ENCODE assay signal across 25 mouse cellular contexts in genomic region chr12:94283572-94283971, GRCm38 (mm10).
DNase-seq lines count a peak whose midpoint lies in the region; ATAC-seq lines count a peak whose summit lies in the region.
"Had no signal": no experiment of that assay in that cellular context is flagged by ENCODE, and none has a peak within 500 bp of the region (broad histone marks: within the 10 kb centered on the region; RNA-seq: fewer than 3 reads in every experiment).

No protein-coding gene starts in this region.

- no peak for ATAC-seq in midbrain, embryonic 11.5 days (ENCODE audit: low FRiP score)
- ATAC-seq in midbrain, embryonic 14.5 days (ENCODE audit: low FRiP score, low TSS enrichment), result no peak
- ATAC-seq in liver, embryonic 11.5 days (replicated peaks; ENCODE audit: low FRiP score), result no peak
- ATAC-seq: activated CD4-positive, CD25-positive, alpha-beta regulatory T cell, adult 4 months; forebrain, embryonic 14.5 days; hindbrain, postnatal 0 days; Patski had no signal

- no peaks in the 10 kb centered on the region for H3K27me3 ChIP-seq in midbrain, embryonic 11.5 days (ENCODE audit: control insufficient read depth, insufficient read depth, low read length)
- no peaks in the 10 kb centered on the region for H3K27me3 ChIP-seq in midbrain, embryonic 14.5 days (ENCODE audit: control insufficient read depth, insufficient read depth, low read length)
- no peaks in the 10 kb centered on the region for H3K27me3 ChIP-seq in liver, embryonic 11.5 days (replicated peaks; ENCODE audit: control insufficient read depth, insufficient read depth, low read length)
- H3K27me3 ChIP-seq: CH12.LX; embryonic facial prominence, embryonic 13.5 days; heart, embryonic 15.5 days; hindbrain, embryonic 12.5 days had no signal

- H3K9me3 ChIP-seq in midbrain, embryonic 11.5 days (ENCODE audit: control insufficient read depth, low read length), result no peaks in the 10 kb centered on the region
- no peaks in the 10 kb centered on the region for H3K9me3 ChIP-seq in midbrain, embryonic 14.5 days (ENCODE audit: control insufficient read depth, low read length)
- H3K9me3 ChIP-seq in liver, embryonic 11.5 days (ENCODE audit: control insufficient read depth, low read length), result no peaks in the 10 kb centered on the region
- H3K9me3 ChIP-seq: embryonic facial prominence, embryonic 13.5 days; forebrain, embryonic 10.5 days; heart, embryonic 10.5 days; heart, embryonic 15.5 days; hindbrain, embryonic 12.5 days had no signal

- no peak overlapping the region for H3K4me2 ChIP-seq in midbrain, embryonic 11.5 days
- no peak overlapping the region for H3K4me2 ChIP-seq in midbrain, embryonic 14.5 days (ENCODE audit: low read length)
- H3K4me2 ChIP-seq in liver, embryonic 11.5 days, result no peak overlapping the region
- H3K4me2 ChIP-seq: embryonic facial prominence, embryonic 13.5 days; heart, embryonic 15.5 days; hindbrain, embryonic 12.5 days had no signal

- no peaks in the 10 kb centered on the region for H3K4me1 ChIP-seq in midbrain, embryonic 11.5 days (ENCODE audit: control insufficient read depth, insufficient read depth, low read length)
- H3K4me1 ChIP-seq in midbrain, embryonic 14.5 days (ENCODE audit: control insufficient read depth, insufficient read depth, low read length), result no peaks in the 10 kb centered on the region
- H3K4me1 ChIP-seq in liver, embryonic 11.5 days (replicated peaks; ENCODE audit: control insufficient read depth, insufficient read depth, low read length), result no peaks in the 10 kb centered on the region
- H3K4me1 ChIP-seq: embryonic facial prominence, embryonic 13.5 days; forebrain, embryonic 10.5 days; heart, embryonic 10.5 days; hindbrain, embryonic 12.5 days had no signal

- no peak overlapping the region for H3K27ac ChIP-seq in midbrain, embryonic 11.5 days (ENCODE audit: low read depth, low read length)
- H3K27ac ChIP-seq in midbrain, embryonic 14.5 days (replicated peaks; ENCODE audit: low read depth, low read length), result no peak overlapping the region
- no peak overlapping the region for H3K27ac ChIP-seq in liver, embryonic 11.5 days (ENCODE audit: low read depth, low read length)
- H3K27ac ChIP-seq: embryonic facial prominence, embryonic 13.5 days; forebrain, embryonic 10.5 days; heart, embryonic 10.5 days; heart, embryonic 15.5 days; hindbrain, embryonic 12.5 days; hindbrain, postnatal 0 days had no signal

- DNase-seq in embryo, embryonic 11 days, result peak; percentile 9
- DNase-seq in embryo, embryonic 9.5 days (ENCODE audit: extremely low spot score), result no peak
- DNase-seq in heart, adult 8-10 months (ENCODE audit: low spot score), result peak; percentile 17
- no peak for DNase-seq in heart, postnatal 10 days
- DNase-seq in midbrain, embryonic 11.5 days (ENCODE audit: low spot score, missing footprints), result peak; percentile 23
- no peak for DNase-seq in midbrain, embryonic 14.5 days
- DNase-seq in skeletal muscle tissue, adult 2 months (ENCODE audit: low read depth, low spot score), result peak; percentile 7
- DNase-seq in liver, embryonic 11.5 days (ENCODE audit: low spot score), result no peak
- DNase-seq: adrenal gland, postnatal 14 days; cerebellum, adult 11-12 months; cerebellum, adult 9-10 months; cerebellum, postnatal 36 days; gastrocnemius, postnatal 10 days; heart, postnatal 4 days; kidney, adult 11 months had no signal

- no peak overlapping the region for H3K4me3 ChIP-seq in midbrain, embryonic 11.5 days (ENCODE audit: low read depth, low read length)
- H3K4me3 ChIP-seq in midbrain, embryonic 14.5 days (replicated peaks; ENCODE audit: low read depth, low read length), result no peak overlapping the region
- H3K4me3 ChIP-seq in liver, embryonic 11.5 days (ENCODE audit: low read depth, low read length), result no peak overlapping the region
- H3K4me3 ChIP-seq: embryonic facial prominence, embryonic 13.5 days; forebrain, embryonic 10.5 days; heart, embryonic 10.5 days; heart, embryonic 15.5 days; hindbrain, embryonic 12.5 days had no signal

- intact Hi-C loops in heart, postnatal 10 days (cut with DNase I), result no loop called here

- 79% methylated on average over 3 of the region's 3 CpGs for WGBS in midbrain, embryonic 11.5 days
- whole genome bisulfite sequencing in midbrain, embryonic 14.5 days, result 80% methylated on average over 3 of the region's 3 CpGs
- 64% methylated on average over 3 of the region's 3 CpGs for WGBS in liver, embryonic 11.5 days

- no peaks in the 10 kb centered on the region for H3K36me3 ChIP-seq in midbrain, embryonic 11.5 days (ENCODE audit: control insufficient read depth, insufficient read depth, low read length)
- H3K36me3 ChIP-seq in midbrain, embryonic 14.5 days (ENCODE audit: control insufficient read depth, insufficient read depth, low read length), result no peaks in the 10 kb centered on the region
- no peaks in the 10 kb centered on the region for H3K36me3 ChIP-seq in liver, embryonic 11.5 days (ENCODE audit: control insufficient read depth, insufficient read depth, low read length)
- H3K36me3 ChIP-seq: embryonic facial prominence, embryonic 13.5 days; forebrain, embryonic 10.5 days; heart, embryonic 10.5 days; heart, embryonic 15.5 days; hindbrain, embryonic 12.5 days had no signal

- H3K9ac ChIP-seq in midbrain, embryonic 11.5 days (ENCODE audit: low read length), result no peak overlapping the region
- H3K9ac ChIP-seq in midbrain, embryonic 14.5 days (replicated peaks; ENCODE audit: low read length), result no peak overlapping the region
- H3K9ac ChIP-seq in liver, embryonic 11.5 days (ENCODE audit: low read depth, low read length), result no peak overlapping the region
- H3K9ac ChIP-seq: embryonic facial prominence, embryonic 13.5 days; heart, embryonic 15.5 days; hindbrain, embryonic 12.5 days had no signal

Comparison
In these comparisons a context has a peak if more than half of its experiments do, and no peak if none do; other contexts are left out.
1. DNase-seq: peak in embryo, embryonic 11 days (single experiment), heart, adult 8-10 months (single experiment), midbrain, embryonic 11.5 days (single experiment) and skeletal muscle tissue, adult 2 months (single experiment); none in embryo, embryonic 9.5 days (single experiment), heart, postnatal 10 days (0 of 2), midbrain, embryonic 14.5 days (single experiment) and liver, embryonic 11.5 days (single experiment).